Mouse (Mus musculus) limb, embryonic 14.5 days (tissue): ENCODE measurements at regions not wholly inside any gene's neighbourhood (a gene's known extent, or its start where the extent isn't known, plus 50 kb on each side); places are given as distances from the start of the nearest gene placed in this dataset.

Experiments
- ATAC-seq: fragments of 200-750 bp; cut with Nextera tagmentation; 2 replicates; pipeline ENCODE4 v1.8.0; 2017; ENCODE audit warnings: low read depth, moderate number of reproducible peaks, moderate TSS enrichment; ENCODE audit not compliant: low FRiP score
- DNase-seq: peaks from one replicate; pipeline ENCODE4 v3.0.0-alpha.2; 2015; ENCODE audit warnings: low spot score
- H3K27ac ChIP-seq: fragments of 300-500 bp; sonication (generic); replicated peaks from 2 replicates; pipeline ENCODE4 v1.5.1; 2014; ENCODE audit warnings: low read depth, mild to moderate bottlenecking, low read length, moderate library complexity, mixed read lengths
- H3K27me3 ChIP-seq: fragments of 300-500 bp; sonication (generic); 2 replicates; pipeline ENCODE4 v1.6.1; 2014; ENCODE audit warnings: low read length, mixed read lengths; ENCODE audit not compliant: control insufficient read depth, insufficient read depth
- H3K36me3 ChIP-seq: fragments of 300-500 bp; sonication (generic); 2 replicates; pipeline ENCODE4 v1.6.1; 2014; ENCODE audit warnings: mild to moderate bottlenecking, low read length, moderate library complexity, mixed read lengths; ENCODE audit not compliant: control insufficient read depth, insufficient read depth
- H3K4me1 ChIP-seq: fragments of 300-500 bp; sonication (generic); 2 replicates; pipeline ENCODE4 v1.6.1; 2014; ENCODE audit warnings: antibody characterized with exemption, low read length, mixed read lengths; ENCODE audit not compliant: control insufficient read depth, insufficient read depth
- H3K4me2 ChIP-seq: fragments of 300-500 bp; sonication (generic); replicated peaks from 2 replicates; pipeline ENCODE4 v1.6.1; 2014; ENCODE audit warnings: low read depth, mild to moderate bottlenecking, low read length, moderate library complexity; ENCODE audit not compliant: severe bottlenecking
- H3K4me3 ChIP-seq: fragments of 300-500 bp; sonication (generic); replicated peaks from 2 replicates; pipeline ENCODE4 v1.5.1; 2014; ENCODE audit warnings: low read length
- H3K9ac ChIP-seq: fragments of 300-500 bp; sonication (generic); 2 replicates; pipeline ENCODE4 v1.6.1; 2014; ENCODE audit warnings: mild to moderate bottlenecking, low read depth, low read length, moderate library complexity; ENCODE audit not compliant: severe bottlenecking
- H3K9me3 ChIP-seq: fragments of 300-500 bp; sonication (generic); 2 replicates; pipeline ENCODE4 v1.6.1; 2016; ENCODE audit warnings: low read length; ENCODE audit not compliant: control insufficient read depth
- POLR2A ChIP-seq: fragments of 200-500 bp; IDR thresholded peaks from 2 replicates; pipeline ENCODE4 v1.8.0; 2012; ENCODE audit warnings: inconsistent platforms, mild to moderate bottlenecking, moderate library complexity, borderline replicate concordance; ENCODE audit not compliant: insufficient read depth, insufficient read length; ENCODE audit errors: extremely low read depth
- WGBS: fragments of 180-500 bp; shearing (Covaris S2); extraction: QIAGEN DNeasy Blood & Tissue Kit; methylation state at CpG from one replicate; pipeline ENCODE4 v1.1.7; 2014; 5-methylcytosine and 5-hydroxymethylcytosine counted together

- no peaks in the 10 kb centered on the region for H3K9me3 ChIP-seq
- ATAC-seq (no peak), DNase-seq (no peak)
- H3K9ac ChIP-seq, result no peak overlapping the region
- no peak overlapping the region for H3K4me2 ChIP-seq
- WGBS, result 25% methylated on average over 3 of the region's 3 CpGs
- H3K27ac ChIP-seq, result no peak overlapping the region
- TF ChIP-seq POLR2A, result no peak
- H3K4me1 ChIP-seq, result no peaks in the 10 kb centered on the region
- H3K4me3 ChIP-seq, result no peak overlapping the region
- no peaks in the 10 kb centered on the region for H3K27me3 ChIP-seq
- no peaks in the 10 kb centered on the region for H3K36me3 ChIP-seq
Measured at GRCm38 (mm10) chr5:79679051-79679450, 1340.9 kb upstream of the Adgrl3 start.

GRCm38 (mm10) chr5:79680321-79680720 lies 1339.6 kb upstream of the Adgrl3 start:
- H3K4me3 ChIP-seq, result no peak overlapping the region
- no peaks in the 10 kb centered on the region for H3K27me3 ChIP-seq
- no peak for ATAC-seq
- H3K9ac ChIP-seq, result no peak overlapping the region
- no peak overlapping the region for H3K4me2 ChIP-seq
- no peak for DNase-seq
- no peaks in the 10 kb centered on the region for H3K9me3 ChIP-seq
- no peak for TF ChIP-seq POLR2A
- H3K4me1 ChIP-seq, result no peaks in the 10 kb centered on the region
- no peak overlapping the region for H3K27ac ChIP-seq
- no peaks in the 10 kb centered on the region for H3K36me3 ChIP-seq

- Histone ChIP-seq H3K4me1 (no peaks in the 10 kb centered on the region), H3K36me3 (no peaks in the 10 kb centered on the region), H3K4me3 (no peak overlapping the region), H3K4me2 (no peak overlapping the region), H3K27ac (no peak overlapping the region), H3K27me3 (no peaks in the 10 kb centered on the region), H3K9me3 (no peaks in the 10 kb centered on the region), H3K9ac (no peak overlapping the region)
- 64% methylated on average over 1 of the region's 1 CpGs for WGBS
- DNase-seq (peak; percentile 23), ATAC-seq (0 out of 2 replicates have a peak, but pooled peaks have one; percentile 44)
- no peak for TF ChIP-seq POLR2A
Measured at GRCm38 (mm10) chr5:79706631-79707030, 1313.3 kb upstream of the Adgrl3 start.

- ATAC-seq, result no peak
Measured at GRCm38 (mm10) chr5:79734885-79735284, 1285.1 kb upstream of the Adgrl3 start.

GRCm38 (mm10) chr5:79784391-79784790 lies 1235.5 kb upstream of the Adgrl3 start:
- TF ChIP-seq POLR2A, result no peak
- WGBS, result 73% methylated on average over 1 of the region's 1 CpGs
- no peaks in the 10 kb centered on the region for H3K9me3 ChIP-seq
- no peaks in the 10 kb centered on the region for H3K4me1 ChIP-seq
- ATAC-seq (no peak), DNase-seq (no peak)
- H3K36me3 ChIP-seq, result no peaks in the 10 kb centered on the region
- H3K27ac ChIP-seq, result no peak overlapping the region
- no peaks in the 10 kb centered on the region for H3K27me3 ChIP-seq
- no peak overlapping the region for H3K4me3 ChIP-seq
- no peak overlapping the region for H3K4me2 ChIP-seq
- H3K9ac ChIP-seq, result no peak overlapping the region

More at GRCm38 (mm10) chr5:79734885-79735284, 1285.1 kb upstream of the Adgrl3 start:
- no peak for TF ChIP-seq POLR2A
- no peak overlapping the region for H3K27ac ChIP-seq
- no peaks in the 10 kb centered on the region for H3K36me3 ChIP-seq
- peak; percentile 40 for DNase-seq
- no peak overlapping the region for H3K4me3 ChIP-seq
- H3K4me1 ChIP-seq, result no peaks in the 10 kb centered on the region
- H3K27me3 ChIP-seq, result no peaks in the 10 kb centered on the region
- H3K9ac ChIP-seq, result no peak overlapping the region
- 60% methylated on average over 5 of the region's 5 CpGs for WGBS
- H3K4me2 ChIP-seq, result no peak overlapping the region
- H3K9me3 ChIP-seq, result no peaks in the 10 kb centered on the region

GRCm38 (mm10) chr5:79826531-79826930 lies 1193.4 kb upstream of the Adgrl3 start:
- H3K9ac ChIP-seq, result no peak overlapping the region
- TF ChIP-seq POLR2A, result no peak
- no peak for ATAC-seq
- H3K27me3 ChIP-seq, result no peaks in the 10 kb centered on the region
- H3K4me2 ChIP-seq, result no peak overlapping the region
- H3K4me3 ChIP-seq, result no peak overlapping the region
- H3K9me3 ChIP-seq, result peaks cover 15% of the 10 kb centered on the region; the same call in 1 of the 2 replicates
- H3K27ac ChIP-seq, result no peak overlapping the region
- no peaks in the 10 kb centered on the region for H3K36me3 ChIP-seq
- no peak for DNase-seq
- H3K4me1 ChIP-seq, result no peaks in the 10 kb centered on the region
